Mouse (Mus musculus) activated CD4-positive, CD25-positive, alpha-beta regulatory T cell, adult 4 months (primary cell): ENCODE measurements around the gene Necap2. TPM values are rescaled to one million over a fixed set of nuclear protein-coding genes. Genes with fewer than 3 reads are reported as not detected.

Experiments
- ATAC-seq: one replicate; pipeline ENCODE4 v1.8.0; 2017
- polyA plus RNA-seq, 2 experiments: library from polyadenylated mRNA; unstranded; fragments of 100-300 nt; shearing (Covaris generic); gene quantifications; one replicate each; pipeline ENCODE4 v1.2.1; 2017

Necap2 gene
- polyA plus RNA-seq, 2 experiments from 2014 or later = 85.5 to 101 TPM

DNA sequence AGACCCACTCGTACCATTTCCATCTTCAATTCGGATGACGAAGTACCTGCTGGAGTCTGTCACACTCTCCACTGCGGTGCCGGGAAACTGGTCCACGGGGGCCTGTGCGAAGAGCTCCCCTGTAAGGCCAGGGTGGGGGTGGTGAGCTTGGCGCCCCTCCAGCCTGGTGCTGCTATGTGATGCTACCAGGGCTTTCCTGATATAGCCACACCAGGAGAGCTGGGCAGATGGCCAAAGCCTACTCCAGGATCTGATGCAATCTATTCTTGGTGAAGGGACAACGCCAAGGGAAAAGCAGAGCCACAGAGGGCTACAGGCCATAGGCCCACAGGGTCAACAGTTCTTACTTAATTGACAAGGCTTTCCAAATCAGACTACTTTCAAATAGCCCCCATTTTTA, 4.5 kb downstream of the Necap2 start:
- no peak for ATAC-seq

DNA sequence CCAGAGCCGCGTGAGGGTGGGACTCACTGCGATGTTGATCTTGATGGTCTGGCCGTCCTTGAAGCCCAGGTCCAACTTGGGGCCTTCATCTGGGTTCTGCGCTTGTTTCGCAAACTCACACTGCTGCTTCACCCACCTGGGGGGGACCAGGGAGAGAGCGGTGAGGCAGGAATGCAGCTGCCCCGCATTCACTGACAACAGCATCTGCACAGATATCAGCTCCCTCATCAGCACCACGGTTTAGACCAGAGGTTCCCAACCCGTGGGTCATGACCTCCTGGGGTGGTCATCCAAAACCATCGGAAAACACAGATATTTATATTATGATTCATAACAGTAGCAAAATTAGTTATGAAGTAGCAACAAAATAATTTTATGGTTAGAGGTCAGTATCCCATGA, 5.7 kb downstream of the Necap2 start:
- no peak for ATAC-seq

DNA sequence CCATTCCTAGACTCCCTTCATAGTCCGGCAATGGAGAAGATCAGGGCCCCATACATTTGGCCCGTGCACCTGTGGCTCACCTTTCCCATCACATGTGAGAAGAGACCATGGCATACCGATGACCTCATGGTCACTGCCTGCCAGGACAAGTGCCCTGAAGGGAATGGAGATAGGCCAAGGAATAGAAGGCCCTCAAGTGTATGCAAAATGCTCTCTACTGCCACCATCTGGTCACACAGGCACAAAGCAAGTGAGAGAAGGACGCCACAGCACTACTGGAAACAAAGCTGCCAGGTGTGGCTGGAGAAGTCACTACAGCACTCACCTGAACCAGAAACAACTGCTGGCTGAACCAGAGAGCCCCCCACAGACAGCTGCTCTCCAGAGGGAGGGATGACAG, 8.4 kb downstream of the Necap2 start:
- ATAC-seq = no peak

DNA sequence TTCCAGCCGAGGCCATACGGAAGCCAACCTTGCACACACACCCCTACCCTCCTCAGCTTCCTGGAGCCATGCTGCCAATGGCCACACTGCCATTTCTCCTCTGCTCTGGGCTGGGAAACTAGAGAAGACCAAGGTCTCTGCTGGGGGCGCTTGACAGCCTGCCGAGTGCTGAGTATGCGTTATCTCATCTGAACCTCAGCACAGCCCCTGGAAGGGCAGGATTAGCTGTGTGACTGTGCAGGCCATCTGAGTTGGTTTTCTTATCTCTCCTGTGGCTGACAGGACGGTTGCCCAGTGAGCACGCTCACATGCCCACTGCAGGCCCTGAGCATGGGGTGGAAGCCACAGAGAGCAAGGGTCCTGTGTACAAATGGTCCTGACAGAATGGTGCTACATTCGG, 9.5 kb downstream of the Necap2 start:
- no peak for ATAC-seq

- no peak for ATAC-seq
These were observed 10.6 kb downstream of the Necap2 start for GRCm38 (mm10) chr4:141067516-141068046.

DNA sequence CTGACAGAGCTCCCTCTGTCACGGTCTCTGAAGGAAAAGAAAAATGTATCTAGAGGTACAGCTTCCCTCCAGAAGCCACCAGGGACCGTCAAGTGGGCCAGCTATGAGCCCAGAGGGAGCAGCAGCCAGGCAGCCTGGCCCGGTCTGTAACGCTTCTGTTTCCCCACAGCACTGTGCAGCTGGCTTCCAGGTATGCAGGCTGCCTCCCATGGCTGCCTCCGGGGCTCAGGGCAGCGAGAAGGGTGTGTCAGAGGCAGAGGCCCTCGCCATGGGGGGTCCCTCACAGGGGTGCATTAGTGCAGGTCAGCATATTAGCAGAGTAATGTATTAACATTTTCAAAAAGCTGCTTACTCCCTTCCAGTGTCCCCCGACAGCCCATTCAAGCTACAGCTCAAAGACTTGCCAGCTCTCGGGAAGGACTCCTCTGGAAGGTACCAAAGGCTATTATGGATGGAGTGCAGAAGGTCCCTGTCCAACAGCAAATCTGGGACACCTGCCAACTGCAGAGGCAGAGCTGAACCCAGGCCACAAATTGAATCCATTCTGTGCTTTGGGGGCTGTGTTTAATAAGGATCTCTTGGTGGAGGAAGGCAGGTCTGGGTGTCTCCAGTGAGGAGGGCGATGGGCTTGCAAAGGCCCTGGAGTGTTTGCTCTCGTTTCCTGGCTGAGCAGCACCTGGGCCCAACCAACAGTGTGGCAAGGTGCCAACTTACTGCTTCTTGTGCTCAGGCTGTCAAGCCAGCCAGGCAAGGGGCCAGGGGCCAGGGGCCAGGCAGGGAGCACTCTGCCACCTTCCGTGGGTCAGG, 11.2 kb downstream of the Necap2 start:
- ATAC-seq = no peak

DNA sequence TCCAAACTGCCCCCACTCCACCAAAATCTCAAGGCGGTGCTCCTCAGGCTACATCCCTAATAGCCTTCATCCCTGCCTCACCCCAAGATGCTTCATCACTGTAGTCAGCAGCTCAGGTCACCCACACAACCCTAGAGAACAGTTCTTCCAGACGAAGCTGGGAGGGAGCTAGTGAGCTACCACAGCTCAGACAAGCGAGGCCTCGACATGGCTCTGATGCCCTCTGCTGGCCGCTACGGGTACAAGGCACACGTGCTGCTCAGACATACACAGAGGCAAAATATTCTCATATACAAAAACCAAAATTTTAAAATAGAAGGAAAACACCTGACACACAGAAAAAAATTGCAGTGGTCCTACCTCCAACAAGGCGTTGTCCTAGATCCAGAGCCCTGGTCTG, 13.0 kb downstream of the Necap2 start:
- ATAC-seq = peak; percentile 47

DNA sequence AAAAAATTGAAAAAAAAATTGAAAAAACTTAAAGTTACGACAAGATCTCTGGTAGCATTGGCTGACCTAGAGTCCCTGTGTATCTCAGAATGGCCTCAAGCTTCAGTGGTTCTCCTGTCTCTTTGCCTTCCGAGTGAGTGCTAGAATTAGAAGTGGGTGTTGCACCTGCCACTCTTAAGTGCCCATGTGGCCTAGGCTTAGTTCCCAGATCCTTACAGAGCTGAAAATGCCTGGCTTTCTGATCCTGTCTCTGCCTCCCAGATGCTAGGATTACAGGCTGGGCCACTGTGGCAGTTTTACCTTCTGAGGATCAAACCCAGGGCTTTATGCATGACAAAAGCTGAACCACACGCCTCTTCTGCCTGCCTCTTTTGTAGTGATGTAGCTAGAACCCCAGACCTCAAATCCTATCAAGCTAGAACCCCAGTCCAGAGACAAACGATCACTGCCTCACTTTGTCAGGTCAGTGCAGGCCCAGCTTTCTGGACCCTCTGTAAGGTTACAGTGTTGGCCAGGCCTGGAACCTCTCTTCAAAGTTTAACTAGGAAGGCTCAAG, 14.0 kb downstream of the Necap2 start:
- ATAC-seq = no peak

GRCm38 (mm10) chr4:141060426-141061301, 17.5 kb downstream of the Necap2 start, which contains the start of gene Crocc:
Crocc (minus strand) TSS chr4:141060550.
- ATAC-seq = peak; percentile 92

DNA sequence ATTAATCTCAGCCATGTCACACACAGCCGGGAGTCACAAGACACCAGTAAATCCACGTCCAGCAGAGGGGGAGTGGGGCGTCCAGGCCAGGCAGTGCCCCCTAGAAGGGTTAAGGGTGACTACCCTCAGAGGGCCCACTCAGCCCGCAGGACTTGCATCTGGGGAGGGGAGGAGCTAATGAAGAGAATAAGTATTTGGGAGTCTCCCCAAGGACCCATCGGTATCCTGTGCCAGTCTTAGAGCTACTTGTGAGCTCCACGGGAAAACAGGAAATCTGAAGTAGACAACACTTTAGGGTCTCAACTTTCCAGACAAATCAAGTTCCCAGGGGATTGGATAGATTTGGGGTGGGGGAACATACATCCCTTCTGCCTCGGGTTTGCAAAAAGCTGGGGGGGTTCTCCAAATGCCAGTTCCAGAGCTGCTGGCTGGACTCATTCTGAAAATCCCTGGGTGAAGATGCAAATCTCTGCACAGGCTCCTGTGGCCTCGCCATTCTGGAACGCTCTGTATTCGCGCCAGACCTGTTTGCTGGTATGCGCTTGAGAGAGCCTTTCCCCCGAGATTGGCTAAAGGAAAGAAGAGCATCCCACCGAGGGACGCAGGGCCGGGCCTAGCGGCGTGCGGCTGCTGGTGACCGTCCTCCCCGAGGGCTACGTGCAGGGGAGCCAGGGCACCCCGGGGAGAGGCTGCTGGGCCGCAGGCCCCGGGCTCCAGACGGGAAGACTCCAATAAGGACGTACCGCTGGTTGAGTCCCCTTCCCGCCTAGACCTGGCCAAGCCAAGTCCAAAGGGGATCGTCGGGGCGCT, 18.3 kb downstream of the Necap2 start:
- ATAC-seq = no peak

DNA sequence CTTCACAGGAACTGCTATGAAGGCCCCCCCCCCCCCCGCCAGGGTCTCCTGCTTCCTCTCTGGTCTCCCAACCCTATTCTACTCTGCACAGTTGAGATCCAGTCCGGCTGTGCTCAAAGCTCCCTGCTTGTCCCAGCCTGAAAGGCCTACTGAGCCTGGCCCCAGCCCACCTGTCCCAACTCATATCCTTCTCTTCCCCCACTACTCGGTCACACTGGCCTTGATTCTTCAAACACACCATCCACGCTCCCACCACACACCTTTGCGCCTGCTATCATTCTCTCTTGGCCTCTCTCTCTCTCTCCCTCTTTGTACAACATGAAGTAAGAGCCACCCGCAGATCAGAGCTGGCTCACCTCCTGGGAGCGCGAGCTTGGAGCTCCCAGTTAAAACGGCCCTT, 19.3 kb downstream of the Necap2 start:
- ATAC-seq = no peak

GRCm38 (mm10) chr4:141056970-141057369, 21.2 kb downstream of the Necap2 start:
- ATAC-seq = no peak

GRCm38 (mm10) chr4:141053568-141054161, 24.5 kb downstream of the Necap2 start:
- ATAC-seq = no peak

DNA sequence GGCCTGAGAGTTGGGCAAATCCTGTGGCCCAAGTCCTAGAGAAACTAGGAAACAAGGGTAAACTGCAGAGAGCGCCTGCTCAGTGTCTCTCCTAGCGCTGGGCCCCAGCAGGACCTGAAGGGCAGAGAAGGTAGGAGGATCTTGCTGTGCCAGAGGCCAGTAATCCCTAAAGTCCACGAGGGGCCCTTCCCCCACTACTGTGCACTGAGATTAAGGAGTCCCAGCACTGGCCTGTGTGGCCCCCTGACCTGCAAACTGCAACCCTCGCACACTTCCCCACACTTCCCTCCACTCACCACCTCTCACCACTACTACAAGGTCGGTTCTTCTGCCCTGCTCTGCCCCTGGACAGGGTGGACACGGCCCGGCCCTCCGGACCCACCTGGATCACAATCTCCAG, 25.0 kb downstream of the Necap2 start:
- no peak for ATAC-seq

DNA sequence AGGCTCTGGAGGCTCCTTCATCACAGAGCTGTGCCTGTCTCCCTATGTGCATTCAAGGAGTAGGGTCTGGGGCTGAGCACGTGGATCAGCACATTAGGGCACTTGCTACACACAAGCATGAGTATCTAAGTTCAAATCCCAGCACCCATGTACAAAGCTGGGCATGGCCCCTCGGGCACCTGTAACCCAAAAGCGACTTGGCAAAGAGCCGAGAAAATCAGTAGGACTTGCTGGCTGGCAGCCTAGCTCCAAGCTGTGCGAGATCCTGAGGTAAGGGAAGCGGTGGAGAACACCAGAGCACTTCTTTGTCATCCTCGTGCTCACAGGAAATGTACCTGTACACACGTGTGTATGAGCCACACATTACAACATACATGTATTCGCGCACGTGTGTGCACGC, 25.7 kb downstream of the Necap2 start:
- no peak for ATAC-seq

- ATAC-seq = no peak
These were observed 28.7 kb downstream of the Necap2 start for GRCm38 (mm10) chr4:141049476-141049835.

DNA sequence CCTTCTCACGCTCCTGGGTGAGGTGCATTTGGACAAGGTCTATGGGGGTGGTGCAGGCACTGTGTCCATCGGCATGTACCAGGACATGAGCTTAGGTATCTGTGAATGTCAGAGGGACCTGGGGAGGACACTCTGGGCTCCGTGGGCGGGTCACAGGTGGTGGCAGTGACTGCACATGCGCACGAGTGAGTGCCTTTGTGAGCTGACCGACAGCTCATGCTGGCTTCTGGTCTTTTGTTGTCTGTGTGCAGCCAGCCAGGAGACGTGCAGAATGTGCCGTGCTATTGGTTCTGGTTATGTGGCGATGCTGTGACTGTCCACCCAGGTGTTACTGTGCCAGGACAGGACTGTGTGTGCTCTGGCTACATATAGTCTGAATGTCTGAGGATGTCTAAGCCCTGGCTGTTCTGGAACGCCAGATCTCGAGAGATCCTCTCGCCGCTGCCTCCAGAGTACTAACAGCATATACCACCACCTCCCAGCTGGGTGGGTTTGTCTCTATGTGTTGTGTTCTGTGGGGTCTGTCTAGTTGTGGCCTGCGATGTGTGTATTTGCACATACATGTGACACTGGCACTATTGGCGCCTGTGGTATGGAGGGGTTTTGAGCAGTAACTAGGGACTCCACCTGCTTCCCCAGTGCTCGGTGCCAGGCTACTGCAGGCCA, 29.2 kb downstream of the Necap2 start:
- ATAC-seq = no peak

- no peak for ATAC-seq
These were observed 33.3 kb downstream of the Necap2 start for GRCm38 (mm10) chr4:141044816-141045215.

DNA sequence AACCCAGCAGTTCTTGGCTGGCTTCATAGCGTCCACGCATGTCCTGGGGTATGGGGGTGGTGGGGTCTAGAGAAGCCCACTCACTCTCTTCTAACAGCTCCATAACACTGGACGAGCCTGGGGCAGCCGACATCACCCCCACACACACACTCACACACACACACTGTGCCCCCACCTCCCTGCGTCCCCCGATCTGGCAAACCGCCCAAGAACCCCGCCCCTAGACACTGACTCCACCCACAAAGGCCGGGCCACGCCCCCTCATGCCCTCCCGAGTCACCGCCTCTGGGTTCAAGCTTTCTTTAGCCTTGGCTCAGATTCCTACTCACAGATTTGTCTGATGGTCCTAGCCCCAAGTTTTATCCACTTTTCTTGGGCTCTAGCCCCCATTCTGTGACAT, 37.0 kb downstream of the Necap2 start:
- no peak for ATAC-seq

GRCm38 (mm10) chr4:141033606-141034549, 44.3 kb downstream of the Necap2 start:
- ATAC-seq = no peak
